ENCODE assay signal across 28 mouse cellular contexts in the genomic region with DNA sequence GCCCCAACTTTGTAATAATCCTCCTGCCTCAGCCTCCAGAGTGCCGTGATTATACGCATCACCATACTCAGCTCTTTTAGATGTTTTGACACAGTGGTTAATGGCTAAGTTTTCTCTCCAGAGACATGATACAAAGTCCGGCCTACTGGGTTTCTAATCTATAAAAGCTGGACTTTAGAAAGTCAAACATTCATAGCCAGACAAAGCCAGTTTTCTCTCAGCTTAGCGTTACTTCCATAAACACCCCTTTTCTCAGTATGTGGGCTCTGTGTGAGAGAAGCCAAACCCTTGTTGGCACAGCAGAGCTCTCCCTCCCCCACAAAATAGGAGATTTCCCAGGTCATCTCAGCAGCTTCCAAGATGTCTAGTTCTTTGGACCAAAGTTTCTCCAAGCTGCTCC. TPM values are rescaled to one million over a fixed set of nuclear protein-coding genes. Genes with fewer than 3 reads are reported as not detected.
DNase-seq lines count a peak whose midpoint lies in the region; ATAC-seq and TF ChIP-seq lines count a peak whose summit lies in the region.
"Had no signal": no experiment of that assay in that cellular context is flagged by ENCODE, and none has a peak within 500 bp of the region (broad histone marks: within the 10 kb centered on the region; RNA-seq: fewer than 3 reads in every experiment).

No protein-coding gene starts in this region.

- H3K9ac ChIP-seq in liver, embryonic 11.5 days (ENCODE audit: low read depth, low read length): no peak overlapping the region
- H3K9ac ChIP-seq in liver, embryonic 13.5 days: 0 out of 2 replicates have a peak overlapping the region, but pooled peaks have one; percentile 34
- no peak overlapping the region for H3K9ac ChIP-seq in stomach, postnatal 0 days (ENCODE audit: low read length)
- H3K9ac ChIP-seq: embryonic facial prominence, embryonic 12.5 days; forebrain, embryonic 12.5 days; forebrain, postnatal 0 days; hindbrain, embryonic 15.5 days; limb, embryonic 13.5 days; lung, embryonic 15.5 days; midbrain, embryonic 13.5 days had no signal

- ATAC-seq in liver, embryonic 11.5 days (replicated peaks; ENCODE audit: low FRiP score): no peak
- ATAC-seq in liver, embryonic 13.5 days (ENCODE audit: low read depth): peak; percentile 23; the same call in 1 of the 2 replicates
- peak; percentile 74 for ATAC-seq in stomach, postnatal 0 days (ENCODE audit: low FRiP score, low TSS enrichment)
- ATAC-seq in megakaryocyte, adult 5-6 weeks (ENCODE audit: poor library complexity, severe bottlenecking): no peak
- ATAC-seq: forebrain, postnatal 0 days; inflammation-experienced regulatory T-cells, adult 6 months; midbrain, embryonic 13.5 days had no signal

- H3K9me3 ChIP-seq in liver, embryonic 11.5 days (ENCODE audit: control insufficient read depth, low read length): no peaks in the 10 kb centered on the region
- no peaks in the 10 kb centered on the region for H3K9me3 ChIP-seq in liver, embryonic 13.5 days (replicated peaks)
- no peaks in the 10 kb centered on the region for H3K9me3 ChIP-seq in stomach, postnatal 0 days (ENCODE audit: control insufficient read depth, low read length)
- H3K9me3 ChIP-seq: embryonic facial prominence, embryonic 12.5 days; forebrain, embryonic 12.5 days; hindbrain, embryonic 10.5 days; hindbrain, embryonic 15.5 days; limb, embryonic 13.5 days; lung, embryonic 15.5 days; megakaryocyte, embryonic 14.5 days; midbrain, embryonic 13.5 days had no signal

- peak overlapping the region; percentile 44 for H3K4me2 ChIP-seq in liver, embryonic 11.5 days
- H3K4me2 ChIP-seq in liver, embryonic 13.5 days: peak overlapping the region; percentile 43
- H3K4me2 ChIP-seq in stomach, postnatal 0 days (replicated peaks; ENCODE audit: low read depth): no peak overlapping the region
- H3K4me2 ChIP-seq: embryonic facial prominence, embryonic 12.5 days; forebrain, embryonic 12.5 days; hindbrain, embryonic 15.5 days; limb, embryonic 13.5 days; lung, embryonic 15.5 days; midbrain, embryonic 13.5 days had no signal

- no peak overlapping the region for H3K27ac ChIP-seq in liver, embryonic 11.5 days (ENCODE audit: low read depth, low read length)
- peak overlapping the region; percentile 52; the same call in 1 of the 2 replicates for H3K27ac ChIP-seq in liver, embryonic 13.5 days
- H3K27ac ChIP-seq in stomach, postnatal 0 days (replicated peaks): no peak overlapping the region
- H3K27ac ChIP-seq: embryonic facial prominence, embryonic 12.5 days; forebrain, embryonic 12.5 days; hindbrain, embryonic 10.5 days; hindbrain, embryonic 15.5 days; limb, embryonic 13.5 days; lung, embryonic 15.5 days; midbrain, embryonic 13.5 days had no signal

- H3K27me3 ChIP-seq in liver, embryonic 11.5 days (replicated peaks; ENCODE audit: control insufficient read depth, insufficient read depth, low read length): no peaks in the 10 kb centered on the region
- no peaks in the 10 kb centered on the region for H3K27me3 ChIP-seq in liver, embryonic 13.5 days
- no peaks in the 10 kb centered on the region for H3K27me3 ChIP-seq in stomach, postnatal 0 days (ENCODE audit: control insufficient read depth, insufficient read depth, low read length)
- H3K27me3 ChIP-seq: embryonic facial prominence, embryonic 12.5 days; forebrain, embryonic 12.5 days; hindbrain, embryonic 15.5 days; limb, embryonic 13.5 days; lung, embryonic 15.5 days; midbrain, embryonic 13.5 days had no signal

- no peak for TF ChIP-seq CTCF in stomach, postnatal 0 days (IDR thresholded peaks at IDR 0.05; ENCODE audit: low read depth)

- peak; percentile 50 to 65 for DNase-seq in kidney, adult 8-10 months
- no peak for DNase-seq in kidney, adult 18-20 months
- no peak for DNase-seq in liver, embryonic 11.5 days (ENCODE audit: low spot score)
- DNase-seq in liver, embryonic 13.5 days: no peak
- DNase-seq in stomach, postnatal 0 days (ENCODE audit: low spot score): no peak
- no peak for DNase-seq in lung, postnatal 25 days (ENCODE audit: low spot score)
- DNase-seq: adrenal gland, postnatal 25 days; B cell, adult 2 months; cerebellum, adult 11-12 months; cerebellum, adult 9-11 months; embryo, embryonic 11 days; forebrain, postnatal 0 days; heart, postnatal 14 days; kidney, postnatal 4 days; lung, postnatal 36 days; right cerebral cortex, postnatal 14 days had no signal

- peak overlapping the region; percentile 11 for H3K4me3 ChIP-seq in liver, embryonic 11.5 days (ENCODE audit: low read depth, low read length)
- peak overlapping the region; percentile 38 for H3K4me3 ChIP-seq in liver, embryonic 13.5 days (replicated peaks)
- H3K4me3 ChIP-seq in stomach, postnatal 0 days (ENCODE audit: low read depth, low read length): no peak overlapping the region
- H3K4me3 ChIP-seq: embryonic facial prominence, embryonic 12.5 days; forebrain, embryonic 12.5 days; hindbrain, embryonic 10.5 days; hindbrain, embryonic 15.5 days; limb, embryonic 13.5 days; lung, embryonic 15.5 days; megakaryocyte, embryonic 14.5 days; midbrain, embryonic 13.5 days had no signal

- TF ChIP-seq EP300 in stomach, postnatal 0 days (optimal IDR thresholded peaks at IDR 0.05): no peak

- no peaks in the 10 kb centered on the region for H3K36me3 ChIP-seq in liver, embryonic 11.5 days (ENCODE audit: control insufficient read depth, insufficient read depth, low read length)
- peaks cover 5% of the 10 kb centered on the region; the same call in 1 of the 2 replicates for H3K36me3 ChIP-seq in liver, embryonic 13.5 days
- no peaks in the 10 kb centered on the region for H3K36me3 ChIP-seq in stomach, postnatal 0 days (ENCODE audit: control insufficient read depth, insufficient read depth, low read length)
- H3K36me3 ChIP-seq: embryonic facial prominence, embryonic 12.5 days; forebrain, embryonic 12.5 days; hindbrain, embryonic 10.5 days; hindbrain, embryonic 15.5 days; limb, embryonic 13.5 days; lung, embryonic 15.5 days; midbrain, embryonic 13.5 days had no signal

- 71% methylated on average over 4 of the region's 4 CpGs for WGBS in liver, embryonic 11.5 days
- WGBS in liver, embryonic 13.5 days (ENCODE audit: insufficient replicate concordance): 65% methylated on average over 4 of the region's 4 CpGs
- 56% methylated on average over 4 of the region's 4 CpGs for WGBS in stomach, postnatal 0 days

- H3K4me1 ChIP-seq in liver, embryonic 11.5 days (replicated peaks; ENCODE audit: control insufficient read depth, insufficient read depth, low read length): no peaks in the 10 kb centered on the region
- 0 out of 2 replicates have a peak, but pooled peaks cover 4% of the 10 kb centered on the region for H3K4me1 ChIP-seq in liver, embryonic 13.5 days (replicated peaks)
- no peaks in the 10 kb centered on the region for H3K4me1 ChIP-seq in stomach, postnatal 0 days (replicated peaks; ENCODE audit: control insufficient read depth, insufficient read depth)
- H3K4me1 ChIP-seq: embryonic facial prominence, embryonic 12.5 days; forebrain, embryonic 12.5 days; hindbrain, embryonic 10.5 days; hindbrain, embryonic 15.5 days; limb, embryonic 13.5 days; lung, embryonic 15.5 days; megakaryocyte, embryonic 14.5 days; midbrain, embryonic 13.5 days had no signal

RNA-seq across cellular contexts. Expression of gene Itih2, which starts 2.6 kb away (rescaled TPM):
- polyA plus RNA-seq in liver, embryonic 11.5 days (2014; fragmentation: Nextera tagmentation; extraction: Ambion mirVana): 259 and 294 TPM in 2 replicates
- 224 and 305 TPM in 2 replicates for polyA plus RNA-seq in liver, embryonic 13.5 days (2015; fragmentation: Nextera tagmentation; extraction: Ambion mirVana)
- polyA plus RNA-seq in stomach, postnatal 0 days (2015; fragmentation: Nextera tagmentation; extraction: Ambion mirVana): 9.0 and 11.3 TPM in 2 replicates
- not detected in 2 replicates for total RNA-seq in megakaryocyte, adult 5-6 weeks (2015)
- not detected in 2 replicates for total RNA-seq in megakaryocyte, adult 5-6 weeks (2017)
- total RNA-seq: monocyte, adult 5-6 weeks had no signal
- polyA plus RNA-seq: inflammation-experienced regulatory T-cells, adult 6 months; small intestine, adult 2 months had no signal

RNA-seq across cellular contexts. Expression of gene Itih5, which starts 24.8 kb away (rescaled TPM):
- 7.7 and 7.8 TPM in 2 replicates for polyA plus RNA-seq in liver, embryonic 11.5 days (2014; fragmentation: Nextera tagmentation; extraction: Ambion mirVana)
- 3.5 and 4.4 TPM in 2 replicates for polyA plus RNA-seq in liver, embryonic 13.5 days (2015; fragmentation: Nextera tagmentation; extraction: Ambion mirVana)
- polyA plus RNA-seq in stomach, postnatal 0 days (2015; fragmentation: Nextera tagmentation; extraction: Ambion mirVana): 28.0 and 35.4 TPM in 2 replicates
- 1.5 and 2.1 TPM in 2 replicates for total RNA-seq in megakaryocyte, adult 5-6 weeks (2015)
- 2.2 and 3.5 TPM in 2 replicates for total RNA-seq in megakaryocyte, adult 5-6 weeks (2017)

RNA-seq across cellular contexts. Expression of gene Kin, which starts 48.2 kb away (rescaled TPM):
- 35.3 and 37.9 TPM in 2 replicates for polyA plus RNA-seq in liver, embryonic 11.5 days (2014; fragmentation: Nextera tagmentation; extraction: Ambion mirVana)
- polyA plus RNA-seq in liver, embryonic 13.5 days (2015; fragmentation: Nextera tagmentation; extraction: Ambion mirVana): 19.6 and 22.1 TPM in 2 replicates
- polyA plus RNA-seq in stomach, postnatal 0 days (2015; fragmentation: Nextera tagmentation; extraction: Ambion mirVana): 15.4 and 16.2 TPM in 2 replicates
- total RNA-seq in megakaryocyte, adult 5-6 weeks (2015): 26.3 and 27.6 TPM in 2 replicates
- 24.2 and 35.6 TPM in 2 replicates for total RNA-seq in megakaryocyte, adult 5-6 weeks (2017)

RNA-seq across cellular contexts. Expression of gene Atp5c1, which starts 48.3 kb away (rescaled TPM):
- 585 and 612 TPM in 2 replicates for polyA plus RNA-seq in liver, embryonic 11.5 days (2014; fragmentation: Nextera tagmentation; extraction: Ambion mirVana)
- 409 and 441 TPM in 2 replicates for polyA plus RNA-seq in liver, embryonic 13.5 days (2015; fragmentation: Nextera tagmentation; extraction: Ambion mirVana)
- polyA plus RNA-seq in stomach, postnatal 0 days (2015; fragmentation: Nextera tagmentation; extraction: Ambion mirVana): 620 and 626 TPM in 2 replicates
- 493 and 571 TPM in 2 replicates for total RNA-seq in megakaryocyte, adult 5-6 weeks (2015)
- total RNA-seq in megakaryocyte, adult 5-6 weeks (2017): 410 and 491 TPM in 2 replicates

Comparison
In these comparisons a context has a peak if more than half of its experiments do, and no peak if none do; other contexts are left out.
1. DNase-seq: peak in kidney, adult 8-10 months (2 of 2); none in kidney, adult 18-20 months (single experiment), liver, embryonic 11.5 days (single experiment), liver, embryonic 13.5 days (single experiment), stomach, postnatal 0 days (single experiment) and lung, postnatal 25 days (single experiment).
2. ATAC-seq: peak in liver, embryonic 13.5 days (single experiment) and stomach, postnatal 0 days (single experiment); none in liver, embryonic 11.5 days (single experiment) and megakaryocyte, adult 5-6 weeks (single experiment).
3. RNA of gene Itih2, which starts 2.6 kb away (polyA plus RNA-seq): 259 to 294 TPM in liver, embryonic 11.5 days and 224 to 305 TPM in liver, embryonic 13.5 days; 9.0 to 11.3 TPM in stomach, postnatal 0 days; every median in the first group is over 10 times any median in the second.